Mouse (Mus musculus) layer of hippocampus, postnatal 14 days (tissue): ENCODE results near the gene Gjb5. TPM values are rescaled to one million over a fixed set of nuclear protein-coding genes. Genes with fewer than 3 reads are reported as not detected.

ENCODE experiments used
- DNase-seq, 2 experiments: peaks; one replicate each; pipeline ENCODE4 v3.0.0; 2021 to 2022; ENCODE audit warnings: low spot score in 2 of 2, mixed read lengths in 1 of 2
- total RNA-seq, 2 experiments: library from RNA; stranded (reverse); gene quantifications; 2 replicates each; pipeline ENCODE4 v1.2.3; 2021

Gene Gjb5
- total RNA-seq, 2 experiments from 2014 or later: not detected

DNA sequence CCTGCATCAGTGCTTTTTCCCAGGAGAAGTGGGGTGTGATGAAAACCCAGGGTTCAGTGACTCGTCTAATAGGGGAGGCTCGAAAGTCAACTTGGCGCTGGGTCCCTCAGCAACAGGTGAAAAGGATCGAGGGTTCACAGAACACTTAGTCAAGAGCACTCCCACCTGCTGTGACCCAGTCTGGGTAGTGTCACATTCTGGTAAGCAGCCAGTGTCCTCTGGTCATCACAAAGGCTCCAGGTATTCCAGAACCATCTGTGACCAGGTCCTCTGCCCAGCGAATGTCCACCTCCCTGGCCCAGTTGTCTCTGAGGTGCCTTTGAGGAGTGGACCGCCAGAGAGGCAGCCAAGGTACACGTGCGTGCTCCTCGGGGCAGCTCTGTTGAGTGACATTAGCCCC, 46.4 kb downstream of the Gjb5 start:
- DNase-seq: no peak

DNA sequence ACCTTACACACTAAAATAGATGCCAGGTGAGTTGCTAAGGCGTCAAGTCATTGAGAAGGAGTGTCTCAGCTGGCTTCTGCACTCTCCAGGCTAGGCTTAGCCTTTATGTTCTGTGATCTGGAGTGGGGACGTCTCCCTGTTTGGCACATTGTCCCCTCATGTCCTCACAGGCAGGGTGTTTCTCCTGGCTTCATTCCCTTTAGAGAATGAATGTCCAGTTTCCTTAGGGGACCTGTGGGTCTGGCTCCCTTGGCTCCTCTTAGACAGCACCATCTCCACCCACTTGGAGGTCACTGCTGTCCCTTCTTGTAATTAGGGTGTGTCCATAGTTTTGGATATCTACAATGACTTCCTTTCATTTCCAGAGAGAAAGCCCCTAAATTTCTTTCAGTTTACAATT, 51.1 kb downstream of the Gjb5 start:
- DNase-seq: no peak

Other genes with a start within 250 kb of the Gjb5 start
- 1 to 10 TPM; 3.1 to 3.6 TPM for gene Tmem35b, start 234.5 kb downstream of the Gjb5 start, total RNA-seq
- 100 to 1,000 TPM; 283 TPM for gene Dlgap3, start 189.0 kb downstream of the Gjb5 start, total RNA-seq
- gene Smim12, start 114.4 kb downstream of the Gjb5 start, total RNA-seq: 10 to 100 TPM; 43.2 to 45.5 TPM
- 1 to 10 TPM; 7.7 to 8.6 TPM for gene Gja4, start 44.1 kb downstream of the Gjb5 start, total RNA-seq
- 1 to 10 TPM in 1 of 2 experiments, under 1 TPM in 1; 0.35 to 1.0 TPM for gene Gjb3, start 27.3 kb downstream of the Gjb5 start, total RNA-seq
- not detected for gene Gjb4, start 4.1 kb downstream of the Gjb5 start, total RNA-seq